Mouse (Mus musculus) midbrain, embryonic 11.5 days (tissue): ENCODE data around the gene Cd79a. TPM values are rescaled to one million over a fixed set of nuclear protein-coding genes. Genes with fewer than 3 reads are reported as not detected.

Experiments used
- ATAC-seq: fragments of 200-750 bp; cut with Nextera tagmentation; 2 replicates; pipeline ENCODE4 v1.8.0; 2017; ENCODE audit warnings: moderate TSS enrichment, moderate library complexity; ENCODE audit not compliant: low FRiP score
- DNase-seq: peaks from one replicate; pipeline ENCODE4 v3.0.0; 2015; ENCODE audit warnings: low spot score; ENCODE audit errors: missing footprints
- H3K27ac ChIP-seq: fragments of 300-500 bp; sonication (generic); 2 replicates; pipeline ENCODE4 v1.5.1; 2014; ENCODE audit warnings: low read depth, low read length
- H3K27me3 ChIP-seq: fragments of 300-500 bp; sonication (generic); 2 replicates; pipeline ENCODE4 v1.6.1; 2014; ENCODE audit warnings: mild to moderate bottlenecking, low read length, moderate library complexity, mixed read lengths; ENCODE audit not compliant: control insufficient read depth, insufficient read depth
- H3K36me3 ChIP-seq: fragments of 300-500 bp; sonication (generic); 2 replicates; pipeline ENCODE4 v1.6.1; 2014; ENCODE audit warnings: mild to moderate bottlenecking, low read length, moderate library complexity, mixed read lengths; ENCODE audit not compliant: control insufficient read depth, insufficient read depth
- H3K4me1 ChIP-seq: fragments of 300-500 bp; sonication (generic); 2 replicates; pipeline ENCODE4 v1.6.1; 2014; ENCODE audit warnings: low read length; ENCODE audit not compliant: control insufficient read depth, insufficient read depth
- H3K4me2 ChIP-seq: fragments of 300-500 bp; sonication (generic); 2 replicates; pipeline ENCODE4 v1.6.1; 2014; ENCODE audit warnings: mild to moderate bottlenecking, moderate library complexity
- H3K4me3 ChIP-seq: fragments of 300-500 bp; sonication (generic); 2 replicates; pipeline ENCODE4 v1.5.1; 2014; ENCODE audit warnings: low read depth, low read length
- H3K9ac ChIP-seq: fragments of 300-500 bp; sonication (generic); 2 replicates; pipeline ENCODE4 v1.6.1; 2014; ENCODE audit warnings: low read length
- H3K9me3 ChIP-seq: fragments of 300-500 bp; sonication (generic); 2 replicates; pipeline ENCODE4 v1.6.1; 2016; ENCODE audit warnings: low read length; ENCODE audit not compliant: control insufficient read depth
- WGBS: fragments of 180-500 bp; shearing (Covaris S2); extraction: QIAGEN DNeasy Blood & Tissue Kit; methylation state at CpG from one replicate; pipeline ENCODE4 v1.1.7; 2014; 5-methylcytosine and 5-hydroxymethylcytosine counted together
- polyA plus RNA-seq: library from polyadenylated mRNA; unstranded; fragments of >200 nt; fragmentation: Nextera tagmentation; extraction: Ambion mirVana; gene quantifications from 2 replicates; pipeline ENCODE4 v1.2.1, GENCODE M21; 2014

The Cd79a gene
- 0.12 and 0.14 TPM in 2 replicates for polyA plus RNA-seq

- no peak within 1 kb of the TSS for H3K4me2 ChIP-seq
- H3K27me3 ChIP-seq = no peaks in the 10 kb centered on the region
- no peak within 1 kb of the TSS for H3K27ac ChIP-seq
- no peak within 1 kb of the TSS for H3K4me3 ChIP-seq
- ATAC-seq (no peak), DNase-seq (no peak)
- no peaks in the 10 kb centered on the region for H3K4me1 ChIP-seq
- H3K36me3 ChIP-seq = no peaks in the 10 kb centered on the region; the same call in 1 of the 2 replicates
- H3K9ac ChIP-seq = no peak within 1 kb of the TSS
- H3K9me3 ChIP-seq = no peaks in the 10 kb centered on the region
- 83% methylated on average over 12 of the region's 12 CpGs for WGBS
Measured at GRCm38 (mm10) chr7:24897224-24897623, at the start of gene Cd79a. TSS of gene Cd79a (plus strand) at chr7:24897381.

- H3K9ac ChIP-seq = no peak overlapping the region
- no peaks in the 10 kb centered on the region for H3K36me3 ChIP-seq
- no peak for DNase-seq
- H3K4me2 ChIP-seq = no peak overlapping the region
- no peak for ATAC-seq
- H3K4me3 ChIP-seq = no peak overlapping the region
- no peaks in the 10 kb centered on the region for H3K9me3 ChIP-seq
- H3K27me3 ChIP-seq = no peaks in the 10 kb centered on the region
- H3K4me1 ChIP-seq = no peaks in the 10 kb centered on the region
- 39% methylated on average over 5 of the region's 5 CpGs for WGBS
- H3K27ac ChIP-seq = no peak overlapping the region
Measured at GRCm38 (mm10) chr7:24850162-24850561, 47.0 kb upstream of the Cd79a start.

DNA sequence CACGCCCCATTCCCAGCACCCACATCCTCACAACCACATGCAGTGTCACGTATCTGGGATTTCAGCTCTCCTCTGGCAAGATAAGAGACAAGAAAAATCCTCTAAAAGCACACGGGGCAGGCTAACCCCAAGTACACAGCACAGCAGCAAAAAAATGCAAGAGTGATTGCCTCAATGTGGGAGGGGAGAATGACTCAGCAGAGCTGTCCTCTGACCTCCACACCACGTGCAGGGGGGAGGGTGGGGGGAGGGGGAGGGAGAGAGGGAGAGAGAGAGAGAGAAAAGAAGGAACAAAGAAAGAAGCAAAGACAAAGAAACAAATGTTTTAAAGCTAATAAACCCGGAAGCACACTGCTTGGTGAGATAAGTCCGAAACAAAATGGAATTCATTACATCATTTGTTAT, 46.3 kb upstream of the Cd79a start:
- Histone ChIP-seq H3K9me3 (no peaks in the 10 kb centered on the region), H3K4me2 (no peak overlapping the region), H3K4me1 (no peaks in the 10 kb centered on the region), H3K27ac (no peak overlapping the region), H3K4me3 (no peak overlapping the region), H3K9ac (no peak overlapping the region), H3K36me3 (no peaks in the 10 kb centered on the region), H3K27me3 (no peaks in the 10 kb centered on the region)
- ATAC-seq (peak; percentile 16; the same call in 1 of the 2 replicates), DNase-seq (no peak)
- 38% methylated on average over 6 of the region's 6 CpGs for WGBS

DNA sequence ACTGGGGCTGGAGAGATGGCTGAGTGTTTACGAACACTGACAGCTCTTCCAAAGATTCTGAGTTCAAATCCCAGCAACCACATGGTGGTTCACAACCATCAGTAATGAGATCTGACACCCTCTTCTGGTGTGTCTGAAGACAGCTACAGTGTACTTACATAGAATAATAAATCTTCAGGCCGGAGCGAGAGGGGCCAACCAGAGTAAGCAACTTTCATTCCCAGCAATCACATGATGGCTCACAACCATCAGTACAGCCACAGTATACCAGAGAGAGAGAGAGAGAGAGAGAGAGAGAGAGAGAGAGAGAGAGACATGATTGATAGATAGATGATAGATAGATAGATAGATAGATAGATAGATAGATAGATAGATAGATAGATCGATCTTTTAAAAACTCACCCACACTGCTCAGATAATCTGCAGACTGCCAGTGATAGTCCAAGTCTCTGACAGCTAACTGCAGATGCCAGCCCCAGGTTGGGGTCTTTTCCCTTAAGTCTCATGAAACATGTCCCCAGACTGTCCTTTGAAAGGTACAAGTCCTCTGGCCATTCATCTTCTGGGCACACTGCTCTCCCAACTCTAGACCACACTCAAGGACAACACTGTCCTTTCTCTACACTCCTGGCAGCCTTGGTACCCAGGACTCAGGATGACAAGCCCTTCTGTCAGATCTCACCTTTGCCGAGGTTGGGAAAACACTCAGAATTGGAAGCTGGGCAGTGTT, 45.4 kb upstream of the Cd79a start:
- Histone ChIP-seq H3K4me3 (no peak overlapping the region), H3K27ac (no peak overlapping the region), H3K4me1 (no peaks in the 10 kb centered on the region), H3K9ac (no peak overlapping the region), H3K36me3 (no peaks in the 10 kb centered on the region), H3K27me3 (no peaks in the 10 kb centered on the region), H3K4me2 (no peak overlapping the region), H3K9me3 (no peaks in the 10 kb centered on the region)
- WGBS = 92% methylated on average over 5 of the region's 5 CpGs
- DNase-seq = no peak
- ATAC-seq = no peak

GRCm38 (mm10) chr7:24852557-24853232, 44.5 kb upstream of the Cd79a start:
- no peaks in the 10 kb centered on the region for H3K4me1 ChIP-seq
- 79% methylated on average over 8 of the region's 8 CpGs for WGBS
- H3K9ac ChIP-seq = no peak overlapping the region
- DNase-seq (no peak), ATAC-seq (0 out of 2 replicates have a peak, but pooled peaks have one; percentile 35)
- H3K9me3 ChIP-seq = no peaks in the 10 kb centered on the region
- no peaks in the 10 kb centered on the region for H3K36me3 ChIP-seq
- no peak overlapping the region for H3K4me2 ChIP-seq
- no peaks in the 10 kb centered on the region for H3K27me3 ChIP-seq
- no peak overlapping the region for H3K27ac ChIP-seq
- H3K4me3 ChIP-seq = no peak overlapping the region

GRCm38 (mm10) chr7:24853233-24853563, 44.0 kb upstream of the Cd79a start:
- no peaks in the 10 kb centered on the region for H3K9me3 ChIP-seq
- H3K4me3 ChIP-seq = no peak overlapping the region
- H3K9ac ChIP-seq = no peak overlapping the region
- H3K36me3 ChIP-seq = no peaks in the 10 kb centered on the region
- no peak overlapping the region for H3K27ac ChIP-seq
- H3K4me1 ChIP-seq = no peaks in the 10 kb centered on the region
- no peak for DNase-seq
- ATAC-seq = no peak
- H3K27me3 ChIP-seq = no peaks in the 10 kb centered on the region
- H3K4me2 ChIP-seq = no peak overlapping the region

DNA sequence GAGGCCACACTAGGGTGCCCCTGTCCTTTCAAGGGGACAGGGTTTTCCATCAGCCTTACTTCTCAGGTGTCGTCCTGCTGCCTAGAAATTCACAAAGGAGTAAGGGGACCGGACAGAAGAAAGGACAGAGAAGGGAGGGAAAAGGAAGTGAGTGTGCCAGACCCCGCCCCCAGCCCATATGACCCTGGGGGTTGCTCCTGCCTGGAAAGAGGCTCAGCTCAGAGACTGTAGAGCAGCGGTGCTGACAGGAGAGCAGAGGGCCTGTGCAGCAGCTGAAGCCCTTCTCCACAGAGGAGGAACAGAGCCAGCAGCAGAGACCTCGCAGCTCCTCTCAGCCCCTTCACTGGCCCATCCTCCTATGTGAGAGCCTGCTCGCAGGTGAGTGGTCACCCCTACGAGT, 43.5 kb upstream of the Cd79a start:
- no peak for DNase-seq
- no peaks in the 10 kb centered on the region for H3K9me3 ChIP-seq
- no peak for ATAC-seq
- peak overlapping the region; percentile 18; the same call in 1 of the 2 replicates for H3K9ac ChIP-seq
- H3K4me3 ChIP-seq = no peak overlapping the region
- no peaks in the 10 kb centered on the region for H3K4me1 ChIP-seq
- no peak overlapping the region for H3K27ac ChIP-seq
- no peaks in the 10 kb centered on the region for H3K27me3 ChIP-seq
- H3K36me3 ChIP-seq = no peaks in the 10 kb centered on the region
- no peak overlapping the region for H3K4me2 ChIP-seq
- 56% methylated on average over 7 of the region's 7 CpGs for WGBS

DNA sequence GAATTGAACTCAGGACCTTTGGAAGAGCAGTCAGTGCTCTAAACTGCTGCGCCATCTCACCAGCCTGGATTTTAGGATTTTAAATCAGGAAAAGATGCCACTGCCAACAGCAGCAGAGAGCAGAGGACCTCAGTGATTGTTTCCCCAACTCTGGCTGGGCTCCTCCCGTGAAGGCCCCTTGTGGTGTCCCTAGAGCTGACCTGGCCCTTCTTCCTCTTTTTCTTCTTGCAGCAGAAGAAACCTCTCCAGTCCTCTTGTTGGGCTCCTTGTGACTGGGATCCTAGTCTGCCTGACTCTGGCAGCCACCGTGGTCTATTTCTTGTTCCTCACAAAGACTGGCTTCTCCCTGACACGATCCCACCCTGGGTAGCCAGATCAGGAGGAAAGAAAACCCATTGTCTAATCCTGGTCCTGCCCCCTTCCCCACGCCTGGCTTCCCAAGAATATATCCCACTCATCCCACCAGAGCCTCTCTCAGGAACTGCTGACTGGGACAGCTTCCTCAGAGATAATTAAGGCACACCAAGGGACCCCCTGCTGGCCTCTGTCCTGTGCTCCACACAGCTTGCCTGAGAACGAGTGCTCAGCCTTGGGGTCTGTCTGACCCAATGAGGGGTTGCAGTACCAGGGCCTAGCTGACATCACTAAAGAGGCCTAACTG, 40.6 kb upstream of the Cd79a start:
- H3K4me2 ChIP-seq = no peak overlapping the region
- H3K4me1 ChIP-seq = no peaks in the 10 kb centered on the region
- no peaks in the 10 kb centered on the region for H3K27me3 ChIP-seq
- H3K36me3 ChIP-seq = no peaks in the 10 kb centered on the region
- no peak overlapping the region for H3K9ac ChIP-seq
- no peak overlapping the region for H3K27ac ChIP-seq
- ATAC-seq (no peak), DNase-seq (no peak)
- no peak overlapping the region for H3K4me3 ChIP-seq
- no peaks in the 10 kb centered on the region for H3K9me3 ChIP-seq
- 31% methylated on average over 6 of the region's 6 CpGs for WGBS

- Histone ChIP-seq H3K4me3 (no peak overlapping the region), H3K4me2 (no peak overlapping the region), H3K36me3 (no peaks in the 10 kb centered on the region), H3K27ac (no peak overlapping the region), H3K4me1 (no peaks in the 10 kb centered on the region), H3K27me3 (no peaks in the 10 kb centered on the region), H3K9ac (no peak overlapping the region), H3K9me3 (no peaks in the 10 kb centered on the region)
- no peak for DNase-seq
- no peak for ATAC-seq
- WGBS = 81% methylated on average over 5 of the region's 5 CpGs
Measured at GRCm38 (mm10) chr7:24859234-24859633, 37.9 kb upstream of the Cd79a start.
